In the genomic region with DNA sequence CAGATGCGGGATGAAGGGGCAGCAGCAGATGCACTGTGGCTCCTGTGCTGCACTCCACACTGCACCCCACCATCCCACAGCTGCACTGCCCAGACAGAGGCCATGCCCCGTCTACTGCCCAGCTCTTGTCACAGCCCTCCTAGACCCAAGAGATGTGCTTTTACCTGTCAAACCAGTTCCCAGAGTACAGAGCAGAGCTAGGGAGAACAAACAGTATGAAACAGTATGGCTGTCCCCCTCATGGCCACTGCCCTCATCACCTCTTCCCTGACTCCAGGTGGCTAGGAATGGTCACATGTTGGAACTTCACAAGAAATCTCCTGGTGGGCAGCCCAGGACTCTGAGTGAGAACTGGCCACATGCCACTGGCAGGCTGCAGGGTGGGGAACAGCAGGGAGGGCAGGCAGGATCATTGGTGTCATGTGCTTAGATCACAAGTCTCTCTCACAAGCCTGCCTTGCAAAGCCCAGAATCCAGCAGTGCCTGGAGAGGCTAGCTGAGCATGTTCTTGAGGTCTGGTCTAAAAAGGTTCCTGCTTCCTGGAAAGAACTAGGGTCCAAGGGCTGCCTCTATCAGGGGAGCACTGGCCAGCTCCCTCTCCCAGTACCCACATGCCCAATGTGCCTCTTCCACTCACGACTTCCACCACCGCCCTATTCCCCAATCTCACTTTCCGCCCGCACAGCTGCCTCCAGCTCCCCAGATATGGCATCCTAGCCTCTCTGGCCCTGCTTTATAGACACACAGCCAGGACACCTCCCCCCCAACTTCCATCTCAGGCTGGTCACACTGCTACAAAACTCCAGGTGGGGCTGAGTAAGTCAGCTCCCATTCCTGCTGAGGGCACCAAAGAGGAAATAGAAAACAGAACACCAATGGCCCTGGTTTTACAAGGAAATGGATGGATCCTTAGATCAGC, we compare ENCODE assay signal across 10 mouse cellular contexts. TPM values are rescaled to one million over a fixed set of nuclear protein-coding genes. Genes with fewer than 3 reads are reported as not detected.
DNase-seq lines count a peak whose midpoint lies in the region; ATAC-seq and TF ChIP-seq lines count a peak whose summit lies in the region.
"Had no signal": no experiment of that assay in that cellular context is flagged by ENCODE, and none has a peak within 500 bp of the region (broad histone marks: within the 10 kb centered on the region; RNA-seq: fewer than 3 reads in every experiment).

No protein-coding gene starts in this region.

- TF ChIP-seq POLR2A in cortical plate, adult 2 months (IDR thresholded peaks at IDR 0.05; ENCODE audit: extremely low read depth, insufficient read depth, low read length): 0 out of 2 replicates have a peak, but pooled peaks have one; percentile 10

- TF ChIP-seq CTCF in cortical plate, adult 2 months (IDR thresholded peaks at IDR 0.05; ENCODE audit: extremely low read depth, insufficient read depth, low read length): no peak

- H3K27me3 ChIP-seq in heart, embryonic 16.5 days (ENCODE audit: control insufficient read depth, insufficient read depth, low read length): no peaks in the 10 kb centered on the region
- H3K27me3 ChIP-seq in liver, embryonic 16.5 days (ENCODE audit: control insufficient read depth, insufficient read depth, low read depth, low read length): no peaks in the 10 kb centered on the region

- H3K9ac ChIP-seq in heart, embryonic 16.5 days (ENCODE audit: low read length): peak overlapping the region; percentile 51
- peak overlapping the region; percentile 35 for H3K9ac ChIP-seq in liver, embryonic 16.5 days (ENCODE audit: low read depth, low read length)

- no peak overlapping the region; the same call in 1 of the 2 replicates for H3K4me3 ChIP-seq in cortical plate, adult 2 months (ENCODE audit: insufficient read depth, low read length)
- H3K4me3 ChIP-seq in heart, embryonic 16.5 days (ENCODE audit: low read length): no peak overlapping the region
- H3K4me3 ChIP-seq in liver, embryonic 16.5 days (ENCODE audit: low read depth, low read length): peak overlapping the region; percentile 14

- 83% methylated on average over 6 of the region's 6 CpGs for WGBS in heart, embryonic 16.5 days
- WGBS in liver, embryonic 16.5 days (ENCODE audit: insufficient replicate concordance): 69% methylated on average over 6 of the region's 6 CpGs

- H3K9me3 ChIP-seq in heart, embryonic 16.5 days (replicated peaks; ENCODE audit: control insufficient read depth, low read length): no peaks in the 10 kb centered on the region
- H3K9me3 ChIP-seq in liver, embryonic 16.5 days (replicated peaks; ENCODE audit: control insufficient read depth, low read length): no peaks in the 10 kb centered on the region
- H3K9me3 ChIP-seq: G1E had no signal

- no peak overlapping the region for H3K4me2 ChIP-seq in heart, embryonic 16.5 days (ENCODE audit: low read depth, low read length)
- peak overlapping the region; percentile 96 for H3K4me2 ChIP-seq in liver, embryonic 16.5 days (ENCODE audit: low read depth, low read length)

- no peaks in the 10 kb centered on the region for H3K36me3 ChIP-seq in heart, embryonic 16.5 days (ENCODE audit: control insufficient read depth, insufficient read depth)
- peaks cover 3% of the 10 kb centered on the region; the same call in 1 of the 2 replicates for H3K36me3 ChIP-seq in liver, embryonic 16.5 days (ENCODE audit: control insufficient read depth, insufficient read depth)

- intact Hi-C loops in heart, postnatal 25 days (cut with DNase I): no loop called here

- DNase-seq in heart, adult 9 months (ENCODE audit: low spot score in 2 of 2): peak; percentile 25 to 45
- DNase-seq in heart, postnatal 25 days (ENCODE audit: low spot score): no peak
- DNase-seq in urinary bladder, postnatal 4 days (ENCODE audit: low spot score in 2 of 2): no peak
- no peak for DNase-seq in embryo, embryonic 11 days
- no peak for DNase-seq in retina, embryonic 14.5 days (ENCODE audit: low spot score)

- H3K27ac ChIP-seq in cortical plate, adult 2 months (ENCODE audit: insufficient read depth, low read length): no peak overlapping the region
- H3K27ac ChIP-seq in heart, embryonic 16.5 days (ENCODE audit: low read length): peak overlapping the region; percentile 11; the same call in 1 of the 2 replicates
- H3K27ac ChIP-seq in liver, embryonic 16.5 days (ENCODE audit: low read length): peak overlapping the region; percentile 35

- ATAC-seq in heart, embryonic 16.5 days (replicated peaks; ENCODE audit: extremely low read depth, insufficient read depth, low FRiP score): no peak
- no peak for ATAC-seq in liver, embryonic 16.5 days (ENCODE audit: low read depth)

- H3K4me1 ChIP-seq in cortical plate, adult 2 months (ENCODE audit: control insufficient read depth, insufficient read depth, low read length): peaks cover 32% of the 10 kb centered on the region
- H3K4me1 ChIP-seq in heart, embryonic 16.5 days (ENCODE audit: control insufficient read depth, insufficient read depth, low read length): peaks cover 47% of the 10 kb centered on the region
- peaks cover 46% of the 10 kb centered on the region for H3K4me1 ChIP-seq in liver, embryonic 16.5 days (ENCODE audit: control insufficient read depth, low read depth, low read length)

RNA-seq across cellular contexts. Expression of a gene that starts 4.6 kb away (rescaled TPM):
- 10 to 100 TPM; 48.0 to 52.3 TPM for total RNA-seq in heart, postnatal 25 days (2021)
- polyA plus RNA-seq in cortical plate, adult 2 months (2012; rRNA removed): 152 and 153 TPM in 2 replicates
- 18.2 and 21.1 TPM in 2 replicates for polyA plus RNA-seq in heart, embryonic 16.5 days (2015; fragmentation: Nextera tagmentation; extraction: Ambion mirVana)
- 9.5 and 11.3 TPM in 2 replicates for polyA plus RNA-seq in liver, embryonic 16.5 days (2015; fragmentation: Nextera tagmentation; extraction: Ambion mirVana)

RNA-seq across cellular contexts. Expression of a gene that starts 18.8 kb away (rescaled TPM):
- total RNA-seq in heart, postnatal 25 days (2021): under 1 TPM; 0.28 to 0.49 TPM
- polyA plus RNA-seq in cortical plate, adult 2 months (2012; rRNA removed): 2.9 and 3.3 TPM in 2 replicates
- 0.24 and 0.66 TPM in 2 replicates for polyA plus RNA-seq in heart, embryonic 16.5 days (2015; fragmentation: Nextera tagmentation; extraction: Ambion mirVana)
- 0.48 and 0.59 TPM in 2 replicates for polyA plus RNA-seq in liver, embryonic 16.5 days (2015; fragmentation: Nextera tagmentation; extraction: Ambion mirVana)

RNA-seq across cellular contexts. Expression of a gene that starts 19.2 kb away (rescaled TPM):
- 10 to 100 TPM; 44.6 to 45.6 TPM for total RNA-seq in heart, postnatal 25 days (2021)
- polyA plus RNA-seq in cortical plate, adult 2 months (2012; rRNA removed): 54.2 and 57.8 TPM in 2 replicates
- polyA plus RNA-seq in heart, embryonic 16.5 days (2015; fragmentation: Nextera tagmentation; extraction: Ambion mirVana): 125 and 127 TPM in 2 replicates
- 71.1 and 74.2 TPM in 2 replicates for polyA plus RNA-seq in liver, embryonic 16.5 days (2015; fragmentation: Nextera tagmentation; extraction: Ambion mirVana)

RNA-seq across cellular contexts. Expression of a gene that starts 40.6 kb away (rescaled TPM):
- total RNA-seq in heart, postnatal 25 days (2021): not detected
- polyA plus RNA-seq in cortical plate, adult 2 months (2012; rRNA removed): 0.98 and 1.1 TPM in 2 replicates
- polyA plus RNA-seq in heart, embryonic 16.5 days (2015; fragmentation: Nextera tagmentation; extraction: Ambion mirVana): 0.14 TPM in 1 of 2 replicates, not detected in the other
- not detected in 2 replicates for polyA plus RNA-seq in liver, embryonic 16.5 days (2015; fragmentation: Nextera tagmentation; extraction: Ambion mirVana)
- polyA plus RNA-seq: neural tube, embryonic 11.5 days had no signal

RNA-seq across cellular contexts. Expression of a gene that starts 46.0 kb away (rescaled TPM):
- total RNA-seq in heart, postnatal 25 days (2021): 10 to 100 TPM; 14.5 to 20.5 TPM
- polyA plus RNA-seq in cortical plate, adult 2 months (2012; rRNA removed): 140 and 162 TPM in 2 replicates
- 31.9 and 35.1 TPM in 2 replicates for polyA plus RNA-seq in heart, embryonic 16.5 days (2015; fragmentation: Nextera tagmentation; extraction: Ambion mirVana)
- 9.4 and 11.4 TPM in 2 replicates for polyA plus RNA-seq in liver, embryonic 16.5 days (2015; fragmentation: Nextera tagmentation; extraction: Ambion mirVana)

Comparison
In these comparisons a context has a peak if more than half of its experiments do, and no peak if none do; other contexts are left out.
1. DNase-seq: peak in heart, adult 9 months (2 of 2); none in heart, postnatal 25 days (single experiment), urinary bladder, postnatal 4 days (0 of 2), embryo, embryonic 11 days (single experiment) and retina, embryonic 14.5 days (single experiment).